Mouse (Mus musculus) neural tube, embryonic 13.5 days (tissue): ENCODE results near the gene Fermt1. TPM values are rescaled to one million over a fixed set of nuclear protein-coding genes. Genes with fewer than 3 reads are reported as not detected.

ENCODE experiments used
- ATAC-seq: fragments of 200-750 bp; cut with Nextera tagmentation; 2 replicates; pipeline ENCODE4 v1.8.0; 2017; ENCODE audit warnings: low read depth, mild to moderate bottlenecking, moderate TSS enrichment, moderate library complexity
- H3K27ac ChIP-seq: fragments of 300-500 bp; sonication (generic); replicated peaks from 2 replicates; pipeline ENCODE4 v1.5.1; 2015; ENCODE audit warnings: moderate library complexity, mild to moderate bottlenecking, inconsistent platforms
- H3K27me3 ChIP-seq: fragments of 300-500 bp; sonication (generic); 2 replicates; pipeline ENCODE4 v1.6.1; 2015; ENCODE audit warnings: mild to moderate bottlenecking, inconsistent platforms
- H3K36me3 ChIP-seq: fragments of 300-500 bp; sonication (generic); 2 replicates; pipeline ENCODE4 v1.6.1; 2015; ENCODE audit warnings: mild to moderate bottlenecking, inconsistent platforms
- H3K4me1 ChIP-seq: fragments of 300-500 bp; sonication (generic); replicated peaks from 2 replicates; pipeline ENCODE4 v1.6.1; 2015; ENCODE audit warnings: inconsistent platforms
- H3K4me2 ChIP-seq: fragments of 300-500 bp; sonication (generic); 2 replicates; pipeline ENCODE4 v1.6.1; 2015; ENCODE audit warnings: inconsistent platforms, mild to moderate bottlenecking, moderate library complexity
- H3K4me3 ChIP-seq: fragments of 300-500 bp; sonication (generic); 2 replicates; pipeline ENCODE4 v1.5.1; 2015; ENCODE audit warnings: mild to moderate bottlenecking, inconsistent platforms
- H3K9ac ChIP-seq: fragments of 300-500 bp; sonication (generic); 2 replicates; pipeline ENCODE4 v1.6.1; 2015; ENCODE audit warnings: moderate library complexity, mild to moderate bottlenecking, inconsistent platforms
- H3K9me3 ChIP-seq: fragments of 300-500 bp; sonication (generic); 2 replicates; pipeline ENCODE4 v1.6.1; 2016; ENCODE audit warnings: inconsistent platforms
- WGBS: fragments of 180-500 bp; shearing (Covaris S2); methylation state at CpG from one replicate; pipeline ENCODE4 v1.1.7; 2015; 5-methylcytosine and 5-hydroxymethylcytosine counted together
- polyA plus RNA-seq: library from polyadenylated mRNA; unstranded; fragments of >200 nt; fragmentation: Nextera tagmentation; extraction: Ambion mirVana; gene quantifications from 2 replicates; pipeline ENCODE4 v1.2.1, GENCODE M21; 2015

Fermt1 gene
- polyA plus RNA-seq, 1 experiment from 2014 or later, result not detected

DNA sequence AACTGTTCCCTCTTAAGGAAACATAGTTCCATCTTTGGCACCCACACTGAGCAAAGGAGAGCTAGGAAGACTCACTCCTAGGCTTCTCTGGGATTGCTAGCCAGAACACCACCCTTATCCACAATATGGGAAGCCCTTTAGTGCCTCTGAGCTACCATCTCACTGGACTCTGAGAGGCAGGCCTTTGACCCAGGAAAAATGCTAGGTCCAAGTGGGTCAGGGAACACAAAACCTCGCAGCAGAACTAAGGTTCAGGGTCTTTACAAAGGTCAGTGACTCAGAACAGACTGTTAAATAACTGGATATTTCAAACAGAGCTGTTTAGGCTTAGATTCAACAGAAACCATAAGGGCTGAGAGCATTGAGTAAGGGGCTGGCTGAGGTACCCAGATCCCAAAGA is 68.7 kb downstream of the Fermt1 start:
- peaks cover 25% of the 10 kb centered on the region for H3K4me1 ChIP-seq
- H3K27me3 ChIP-seq, result peaks cover 53% of the 10 kb centered on the region
- no peak overlapping the region for H3K27ac ChIP-seq
- H3K36me3 ChIP-seq, result no peaks in the 10 kb centered on the region
- H3K9me3 ChIP-seq, result no peaks in the 10 kb centered on the region
- ATAC-seq, result no peak
- WGBS, result 57% methylated on average over 1 of the region's 1 CpGs
- H3K4me3 ChIP-seq, result no peak overlapping the region
- H3K9ac ChIP-seq, result no peak overlapping the region
- no peak overlapping the region for H3K4me2 ChIP-seq

GRCm38 (mm10) chr2:132873657-132874326 is 71.9 kb downstream of the Fermt1 start:
- Histone ChIP-seq H3K4me1 (peaks cover 1% of the 10 kb centered on the region; the same call in 1 of the 2 replicates), H3K9ac (no peak overlapping the region), H3K27me3 (peaks cover 21% of the 10 kb centered on the region), H3K36me3 (no peaks in the 10 kb centered on the region), H3K4me2 (no peak overlapping the region), H3K9me3 (no peaks in the 10 kb centered on the region), H3K4me3 (no peak overlapping the region), H3K27ac (no peak overlapping the region)
- no peak for ATAC-seq
- 82% methylated on average over 10 of the region's 10 CpGs for WGBS

- Histone ChIP-seq H3K27ac (no peak overlapping the region), H3K4me2 (no peak overlapping the region), H3K4me3 (no peak overlapping the region), H3K4me1 (no peaks in the 10 kb centered on the region), H3K36me3 (peaks cover 7% of the 10 kb centered on the region), H3K9ac (no peak overlapping the region), H3K27me3 (no peaks in the 10 kb centered on the region), H3K9me3 (no peaks in the 10 kb centered on the region)
- WGBS, result 73% methylated on average over 3 of the region's 3 CpGs
- ATAC-seq, result no peak
Observed at GRCm38 (mm10) chr2:132871663-132872062, 74.0 kb downstream of the Fermt1 start.

DNA sequence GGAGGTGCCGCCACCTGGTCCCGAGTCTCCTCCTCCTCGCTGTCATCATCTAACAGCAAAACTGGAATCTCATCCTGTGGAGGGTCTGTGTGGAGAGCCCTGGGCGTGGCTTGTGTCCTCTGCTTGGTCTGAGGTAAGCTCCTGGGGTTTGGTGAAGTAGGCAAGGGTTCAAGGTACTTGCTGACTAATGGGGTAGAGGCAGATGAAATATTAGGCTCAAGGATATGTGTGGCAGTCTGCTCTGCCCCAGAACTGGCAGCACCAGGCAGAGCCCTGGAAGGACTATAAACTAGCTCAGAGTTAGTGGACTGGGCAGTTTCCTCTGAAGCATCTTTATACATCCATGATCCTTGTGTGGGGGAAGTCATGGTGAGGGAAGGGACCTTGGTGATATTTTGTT is 75.4 kb downstream of the Fermt1 start:
- H3K4me2 ChIP-seq, result no peak overlapping the region
- no peaks in the 10 kb centered on the region for H3K9me3 ChIP-seq
- H3K27me3 ChIP-seq, result no peaks in the 10 kb centered on the region
- no peak for ATAC-seq
- no peaks in the 10 kb centered on the region for H3K4me1 ChIP-seq
- no peak overlapping the region for H3K9ac ChIP-seq
- no peak overlapping the region for H3K4me3 ChIP-seq
- H3K36me3 ChIP-seq, result peaks cover 17% of the 10 kb centered on the region
- WGBS, result 83% methylated on average over 4 of the region's 4 CpGs
- H3K27ac ChIP-seq, result no peak overlapping the region

- Histone ChIP-seq H3K27ac (no peak overlapping the region), H3K27me3 (no peaks in the 10 kb centered on the region), H3K9me3 (no peaks in the 10 kb centered on the region), H3K4me1 (no peaks in the 10 kb centered on the region), H3K9ac (no peak overlapping the region), H3K4me2 (no peak overlapping the region), H3K36me3 (peaks cover 21% of the 10 kb centered on the region), H3K4me3 (no peak overlapping the region)
- 91% methylated on average over 5 of the region's 5 CpGs for WGBS
- ATAC-seq, result no peak
Observed at GRCm38 (mm10) chr2:132869682-132870081, 76.0 kb downstream of the Fermt1 start.

DNA sequence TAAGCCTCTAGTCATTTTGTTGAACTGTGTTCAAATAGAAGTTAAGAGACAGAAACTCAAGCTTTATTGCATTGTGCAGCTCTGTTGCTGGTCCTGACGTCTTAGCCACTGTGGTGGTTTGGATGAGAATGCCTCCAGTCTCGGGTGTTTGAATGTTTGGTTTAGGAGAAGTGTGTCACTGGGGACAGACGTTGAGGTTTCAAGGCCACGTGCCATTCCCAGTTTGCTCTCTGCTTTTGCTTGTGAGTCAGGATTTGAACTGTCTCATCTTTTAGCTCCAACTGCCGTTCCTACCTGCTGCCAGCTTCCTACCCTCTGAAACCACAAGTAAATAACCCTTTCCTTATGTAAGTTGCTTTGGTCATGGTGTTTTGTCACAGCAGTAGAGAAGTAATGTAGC is 78.2 kb downstream of the Fermt1 start:
- no peak overlapping the region for H3K4me3 ChIP-seq
- H3K27ac ChIP-seq, result no peak overlapping the region
- 77% methylated on average over 5 of the region's 5 CpGs for WGBS
- H3K9ac ChIP-seq, result no peak overlapping the region
- H3K36me3 ChIP-seq, result peaks cover 28% of the 10 kb centered on the region
- H3K9me3 ChIP-seq, result no peaks in the 10 kb centered on the region
- no peak overlapping the region for H3K4me2 ChIP-seq
- no peaks in the 10 kb centered on the region for H3K4me1 ChIP-seq
- no peaks in the 10 kb centered on the region for H3K27me3 ChIP-seq
- ATAC-seq, result no peak

DNA sequence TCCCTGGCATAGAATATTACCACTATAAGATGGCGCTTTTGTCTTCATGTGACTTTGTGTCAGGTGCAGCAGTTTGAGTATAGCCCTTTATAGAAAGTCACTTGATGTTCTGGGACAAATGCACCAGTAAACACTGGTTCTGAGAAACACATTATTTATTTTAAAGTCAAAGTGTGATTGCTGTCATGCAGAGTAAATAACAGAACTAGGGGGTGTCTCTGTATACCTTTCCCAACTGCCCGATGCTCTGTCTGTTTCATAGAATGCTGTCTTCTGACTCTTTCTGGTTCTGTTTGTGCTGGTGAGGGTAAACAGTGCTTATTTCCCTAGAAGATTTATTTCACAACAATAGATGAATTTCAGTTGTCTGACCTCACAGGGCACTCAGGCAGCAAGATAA is 82.4 kb downstream of the Fermt1 start:
- H3K4me2 ChIP-seq, result no peak overlapping the region
- WGBS, result 95% methylated on average over 2 of the region's 2 CpGs
- H3K9me3 ChIP-seq, result no peaks in the 10 kb centered on the region
- H3K27me3 ChIP-seq, result no peaks in the 10 kb centered on the region
- no peak for ATAC-seq
- no peak overlapping the region for H3K27ac ChIP-seq
- no peak overlapping the region for H3K9ac ChIP-seq
- no peaks in the 10 kb centered on the region for H3K4me1 ChIP-seq
- H3K36me3 ChIP-seq, result peaks cover 28% of the 10 kb centered on the region
- H3K4me3 ChIP-seq, result no peak overlapping the region

- peaks cover 20% of the 10 kb centered on the region for H3K36me3 ChIP-seq
- H3K9ac ChIP-seq, result no peak overlapping the region
- H3K9me3 ChIP-seq, result no peaks in the 10 kb centered on the region
- H3K4me1 ChIP-seq, result no peaks in the 10 kb centered on the region
- whole genome bisulfite sequencing, result 87% methylated on average over 2 of the region's 2 CpGs
- H3K27ac ChIP-seq, result no peak overlapping the region
- H3K27me3 ChIP-seq, result no peaks in the 10 kb centered on the region
- ATAC-seq, result no peak
- H3K4me3 ChIP-seq, result no peak overlapping the region
- no peak overlapping the region for H3K4me2 ChIP-seq
Observed at GRCm38 (mm10) chr2:132861456-132861855, 84.2 kb downstream of the Fermt1 start.

- H3K4me3 ChIP-seq, result no peak overlapping the region
- H3K4me2 ChIP-seq, result no peak overlapping the region
- H3K9ac ChIP-seq, result no peak overlapping the region
- H3K9me3 ChIP-seq, result no peaks in the 10 kb centered on the region
- ATAC-seq, result no peak
- H3K4me1 ChIP-seq, result no peaks in the 10 kb centered on the region
- H3K27me3 ChIP-seq, result no peaks in the 10 kb centered on the region
- no peak overlapping the region for H3K27ac ChIP-seq
- peaks cover 12% of the 10 kb centered on the region for H3K36me3 ChIP-seq
Observed at GRCm38 (mm10) chr2:132860435-132860834, 85.3 kb downstream of the Fermt1 start.

DNA sequence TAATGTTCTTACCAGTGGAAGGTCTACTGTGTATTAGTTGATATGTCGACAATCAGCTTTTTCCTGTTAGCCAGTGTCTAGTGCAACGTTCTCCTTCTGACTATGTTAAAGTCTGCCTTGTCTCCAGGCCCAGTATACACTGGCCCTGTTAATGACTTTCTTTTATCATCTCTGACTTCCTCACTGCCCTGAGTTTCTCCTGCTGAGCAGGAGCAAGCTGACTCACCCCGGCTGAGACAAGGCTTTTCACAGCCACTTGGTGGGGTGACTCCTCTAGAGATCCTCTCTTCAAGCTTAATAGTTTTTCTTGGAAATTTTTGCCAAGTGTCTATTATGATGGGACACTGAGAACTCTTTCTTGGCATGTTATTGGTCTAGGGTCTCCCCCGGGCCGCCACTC is 89.4 kb downstream of the Fermt1 start:
- ATAC-seq, result no peak
- H3K4me3 ChIP-seq, result no peak overlapping the region
- 78% methylated on average over 5 of the region's 5 CpGs for WGBS
- H3K9ac ChIP-seq, result no peak overlapping the region
- H3K4me1 ChIP-seq, result no peaks in the 10 kb centered on the region
- no peak overlapping the region for H3K4me2 ChIP-seq
- H3K27ac ChIP-seq, result no peak overlapping the region
- no peaks in the 10 kb centered on the region for H3K9me3 ChIP-seq
- H3K36me3 ChIP-seq, result peaks cover 19% of the 10 kb centered on the region
- no peaks in the 10 kb centered on the region for H3K27me3 ChIP-seq

Other genes starting within 250 kb of the Fermt1 start
- gene Chgb, start 164.6 kb downstream of the Fermt1 start, polyA plus RNA-seq, result 54.9 and 57.5 TPM in 2 replicates
- gene Trmt6, start 129.9 kb downstream of the Fermt1 start, polyA plus RNA-seq, result 19.4 and 25.0 TPM in 2 replicates
- 5.2 and 7.0 TPM in 2 replicates for gene Mcm8, start 129.8 kb downstream of the Fermt1 start, polyA plus RNA-seq
- 20.8 and 21.8 TPM in 2 replicates for gene Crls1, start 99.2 kb downstream of the Fermt1 start, polyA plus RNA-seq
- 0.11 and 0.21 TPM in 2 replicates for gene Lrrn4, start 65.0 kb downstream of the Fermt1 start, polyA plus RNA-seq